Mouse (Mus musculus): ENCODE results near the gene Spag9. TPM values are rescaled to one million over a fixed set of nuclear protein-coding genes. Genes with fewer than 3 reads are reported as not detected.

Spag9 gene
- polyA plus RNA-seq, 1 experiment: 0.17 TPM

DNA sequence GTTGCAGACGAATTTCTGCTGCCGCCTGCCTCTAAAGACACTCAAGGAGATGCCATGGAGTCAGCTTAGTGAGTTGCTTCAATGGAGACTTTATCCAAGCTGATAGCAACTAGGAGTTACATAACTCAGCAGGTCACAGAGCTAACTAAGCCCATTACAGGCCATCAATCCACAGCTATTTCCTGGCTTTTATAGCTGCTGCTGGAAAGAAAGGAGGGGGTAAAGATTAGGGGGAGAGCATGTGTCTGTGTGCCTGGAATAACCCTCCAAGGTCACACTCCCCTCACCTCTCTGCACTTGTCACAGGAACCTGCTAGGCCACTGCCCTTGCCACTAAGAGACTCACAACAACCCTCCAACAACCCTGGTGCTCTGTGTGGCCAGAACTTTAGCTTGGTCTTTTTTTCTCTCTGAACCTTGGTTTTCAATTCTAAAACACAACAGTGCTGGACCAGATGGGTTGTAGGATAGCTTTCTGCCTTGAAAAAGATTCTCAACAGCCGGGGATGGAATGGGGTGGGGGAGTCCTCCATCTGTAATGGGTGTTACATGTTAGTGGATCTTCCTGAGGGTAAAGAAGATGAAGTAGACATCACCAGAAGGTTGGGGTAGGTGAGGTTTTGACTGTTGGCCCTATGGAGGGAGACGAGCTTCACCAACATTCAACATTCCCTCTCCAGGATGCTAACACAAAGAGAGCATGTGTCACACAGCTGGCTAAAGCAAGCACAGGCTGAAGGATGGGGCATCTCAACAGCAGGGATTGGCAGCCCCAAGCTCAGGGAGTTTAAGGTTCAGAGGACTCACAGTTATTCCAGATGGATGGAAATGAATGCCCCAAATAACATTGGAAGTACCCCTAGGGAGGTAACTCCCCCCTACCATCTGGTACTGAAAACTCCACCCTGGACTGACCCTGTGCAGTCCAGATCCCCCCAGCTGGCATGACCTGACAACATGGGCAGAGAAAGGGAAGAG, 134.5 kb downstream of the Spag9 start:
- TF ChIP-seq TAL1 (IDR thresholded peaks at IDR 0.05; ENCODE audit: low read length): no peak
- TF ChIP-seq GATA1 (IDR thresholded peaks at IDR 0.05; ENCODE audit: low read length): no peak
- H3K27me3 ChIP-seq (ENCODE audit: control insufficient read depth): no peaks in the 10 kb centered on the region
- peaks cover 7% of the 10 kb centered on the region for H3K4me1 ChIP-seq (ENCODE audit: control insufficient read depth)
- H3K36me3 ChIP-seq (ENCODE audit: control insufficient read depth): peaks cover 4% of the 10 kb centered on the region
- no peak overlapping the region for H3K4me3 ChIP-seq (replicated peaks)
- no peaks in the 10 kb centered on the region for H3K9me3 ChIP-seq (ENCODE audit: control insufficient read depth, low read length)

DNA sequence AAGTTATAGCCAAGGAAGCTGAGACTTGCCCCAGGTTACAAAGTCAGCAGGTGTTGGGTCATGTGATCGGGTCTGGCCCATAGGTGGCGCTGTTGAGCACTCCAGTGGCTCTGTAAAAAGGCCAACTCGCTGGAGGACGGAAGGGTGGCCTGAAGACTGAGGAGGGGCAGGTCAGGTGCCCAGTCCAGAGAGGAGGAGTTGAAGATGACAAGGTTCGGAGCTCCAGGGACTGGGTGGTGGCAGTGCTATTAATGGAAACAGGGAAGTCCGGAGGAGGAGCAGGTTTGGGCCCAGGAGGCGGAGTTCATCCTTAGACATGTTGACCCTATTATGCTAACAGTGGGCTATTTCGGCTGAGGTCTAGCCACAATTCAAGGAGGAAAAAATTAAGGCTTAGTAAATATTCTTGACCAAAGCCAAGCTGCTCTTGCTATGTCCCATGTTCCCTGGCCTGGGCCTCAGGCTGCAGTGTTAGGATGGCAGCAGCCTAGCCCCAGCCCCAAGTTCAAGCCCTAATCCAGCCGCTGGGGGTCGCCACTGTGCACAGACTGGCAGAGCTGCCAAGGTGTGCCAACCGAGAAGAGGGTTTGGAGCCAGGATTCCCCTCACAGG, 137.6 kb downstream of the Spag9 start:
- TF ChIP-seq TAL1 (IDR thresholded peaks at IDR 0.05; ENCODE audit: low read length) (no peak), GATA1 (IDR thresholded peaks at IDR 0.05; ENCODE audit: low read length) (no peak)
- no peak overlapping the region for H3K4me3 ChIP-seq (replicated peaks)

DNA sequence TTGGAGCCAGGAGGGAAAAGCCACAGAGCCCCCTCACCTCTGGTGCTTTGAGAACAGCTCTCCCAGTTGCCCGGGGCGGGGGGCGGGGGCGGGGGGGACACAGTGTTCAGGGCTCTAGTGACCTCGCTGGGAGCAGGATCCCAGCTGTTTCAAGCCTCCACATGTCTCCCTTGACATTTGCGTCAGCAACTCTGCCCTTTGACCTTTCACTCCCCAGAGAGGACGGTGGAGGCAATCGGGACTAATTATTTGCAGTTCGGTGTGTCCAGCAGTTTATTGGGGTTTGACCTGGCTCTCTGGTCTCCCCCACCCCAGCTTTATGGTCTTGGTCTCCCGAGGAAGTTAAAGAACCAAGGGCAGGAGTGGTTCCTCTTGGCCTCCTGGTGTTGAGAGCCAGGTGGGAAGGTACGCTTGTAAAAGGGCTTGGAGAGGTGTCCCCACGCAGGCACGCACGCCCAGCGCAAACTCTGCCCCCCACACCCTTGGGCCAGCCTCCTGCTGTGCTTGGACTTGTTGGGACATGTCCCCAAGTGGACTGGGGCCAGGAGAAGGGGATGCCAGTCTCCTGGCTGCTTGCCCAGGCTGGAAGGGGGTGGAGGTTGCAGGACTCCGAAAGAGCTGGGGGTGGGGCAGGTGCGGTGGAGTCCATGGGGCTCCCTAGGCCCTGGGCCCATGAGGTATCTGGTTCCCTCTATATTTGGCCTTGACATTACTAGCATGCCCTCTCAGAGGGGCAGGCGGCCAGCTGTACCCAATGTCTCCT, 138.4 kb downstream of the Spag9 start:
- peaks cover 7% of the 10 kb centered on the region for H3K4me1 ChIP-seq (ENCODE audit: control insufficient read depth)
- no peak overlapping the region for H3K4me3 ChIP-seq (replicated peaks)
- TF ChIP-seq GATA1 (IDR thresholded peaks at IDR 0.05; ENCODE audit: low read length): no peak
- no peak for TF ChIP-seq TAL1 (IDR thresholded peaks at IDR 0.05; ENCODE audit: low read length)
- no peaks in the 10 kb centered on the region for H3K36me3 ChIP-seq (ENCODE audit: control insufficient read depth)
- H3K27me3 ChIP-seq (ENCODE audit: control insufficient read depth): no peaks in the 10 kb centered on the region
- H3K9me3 ChIP-seq (ENCODE audit: control insufficient read depth, low read length): no peaks in the 10 kb centered on the region

More for the DNA sequence above, 137.6 kb downstream of the Spag9 start:
- no peaks in the 10 kb centered on the region for H3K36me3 ChIP-seq (ENCODE audit: control insufficient read depth)
- H3K27me3 ChIP-seq (ENCODE audit: control insufficient read depth): no peaks in the 10 kb centered on the region
- no peaks in the 10 kb centered on the region for H3K9me3 ChIP-seq (ENCODE audit: control insufficient read depth, low read length)
- H3K4me1 ChIP-seq (ENCODE audit: control insufficient read depth): peaks cover 7% of the 10 kb centered on the region

DNA sequence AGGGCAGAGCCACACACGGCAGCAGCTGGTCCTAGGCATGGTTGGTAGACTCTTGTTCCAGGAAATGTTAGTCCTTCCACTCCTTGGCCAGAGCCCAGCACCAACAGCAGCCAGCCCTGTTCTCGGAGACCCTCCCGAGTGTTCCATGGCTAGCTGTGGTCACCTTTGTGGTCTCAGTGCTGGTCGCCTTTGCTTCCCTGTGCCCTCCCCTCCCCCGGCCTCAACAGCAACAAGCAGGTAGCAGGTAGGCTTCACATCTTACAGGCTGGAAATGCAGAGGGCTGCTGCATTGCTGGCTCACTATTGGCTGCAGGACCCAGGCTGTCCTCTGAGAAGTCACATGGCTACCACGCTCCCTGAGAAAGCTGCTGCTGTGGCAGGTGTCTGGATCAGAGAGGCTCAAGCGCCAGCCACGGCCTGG, 139.7 kb downstream of the Spag9 start:
- Histone ChIP-seq H3K27me3 (ENCODE audit: control insufficient read depth) (no peaks in the 10 kb centered on the region), H3K9me3 (ENCODE audit: control insufficient read depth, low read length) (no peaks in the 10 kb centered on the region), H3K36me3 (ENCODE audit: control insufficient read depth) (no peaks in the 10 kb centered on the region), H3K4me3 (replicated peaks) (no peak overlapping the region), H3K4me1 (ENCODE audit: control insufficient read depth) (peaks cover 7% of the 10 kb centered on the region)
- TF ChIP-seq GATA1 (IDR thresholded peaks at IDR 0.05; ENCODE audit: low read length) (no peak), TAL1 (IDR thresholded peaks at IDR 0.05; ENCODE audit: low read length) (no peak)

DNA sequence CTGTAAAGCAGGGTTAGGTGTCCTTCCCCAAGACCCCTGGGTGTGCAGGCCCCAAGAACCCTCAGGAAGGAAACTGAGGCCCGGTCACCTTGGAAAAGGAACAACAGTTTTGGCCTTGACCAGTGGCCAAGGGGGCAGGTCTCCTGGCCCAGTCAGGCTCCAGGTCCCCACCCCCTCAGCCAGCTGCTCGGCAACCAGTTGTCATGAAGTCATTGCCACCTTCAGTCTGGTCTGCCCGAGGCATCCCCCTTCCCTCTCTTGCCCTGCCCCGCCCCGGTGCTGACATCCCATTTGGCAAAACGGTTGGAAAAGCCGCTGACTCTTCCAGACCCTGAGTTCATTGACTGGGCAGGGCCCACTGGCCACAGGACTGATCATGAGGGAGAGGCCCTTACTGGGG, 140.8 kb downstream of the Spag9 start:
- Histone ChIP-seq H3K4me3 (replicated peaks) (no peak overlapping the region), H3K27me3 (ENCODE audit: control insufficient read depth) (no peaks in the 10 kb centered on the region), H3K36me3 (ENCODE audit: control insufficient read depth) (no peaks in the 10 kb centered on the region), H3K9me3 (ENCODE audit: control insufficient read depth, low read length) (no peaks in the 10 kb centered on the region), H3K4me1 (ENCODE audit: control insufficient read depth) (peaks cover 7% of the 10 kb centered on the region)
- TF ChIP-seq GATA1 (IDR thresholded peaks at IDR 0.05; ENCODE audit: low read length): no peak
- TF ChIP-seq TAL1 (IDR thresholded peaks at IDR 0.05; ENCODE audit: low read length): no peak

DNA sequence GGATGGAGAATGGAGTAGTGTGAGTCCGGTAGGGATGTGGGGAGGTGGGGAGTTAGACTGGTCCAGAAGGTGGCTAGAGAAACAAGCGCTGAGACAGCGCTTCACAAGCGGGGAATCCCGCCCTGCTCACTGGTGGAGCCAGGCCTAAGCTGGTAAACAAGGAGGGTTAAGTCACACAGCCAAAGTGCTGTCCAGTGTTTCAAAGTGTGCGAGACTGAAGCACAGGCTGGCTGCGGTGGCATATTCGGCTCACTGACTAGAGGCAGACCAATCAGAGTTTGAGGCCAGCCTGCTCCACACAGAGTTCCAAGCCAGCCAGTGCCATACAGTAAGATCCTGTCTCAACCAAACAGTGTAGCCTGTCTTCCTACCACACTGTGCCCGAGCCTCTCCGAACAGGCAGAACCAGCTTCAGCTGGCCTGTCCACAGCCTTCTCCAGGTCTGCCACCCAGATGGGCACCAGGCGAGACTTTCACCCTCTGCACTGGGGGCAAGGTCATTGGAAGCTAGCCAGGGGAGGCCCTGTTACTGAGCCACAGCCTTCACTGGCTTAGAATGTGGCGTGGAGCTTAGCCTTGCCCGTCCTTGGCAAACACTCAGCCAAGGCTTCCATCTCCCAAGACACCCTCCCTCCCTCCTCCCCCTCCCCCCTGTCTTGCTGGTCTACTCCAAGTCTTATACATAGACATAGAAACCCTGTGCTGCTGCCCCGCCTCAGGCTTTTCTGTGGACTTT, 141.6 kb downstream of the Spag9 start:
- no peak overlapping the region for H3K4me3 ChIP-seq (replicated peaks)
- H3K27me3 ChIP-seq (ENCODE audit: control insufficient read depth): no peaks in the 10 kb centered on the region
- H3K9me3 ChIP-seq (ENCODE audit: control insufficient read depth, low read length): no peaks in the 10 kb centered on the region
- peaks cover 7% of the 10 kb centered on the region for H3K4me1 ChIP-seq (ENCODE audit: control insufficient read depth)
- TF ChIP-seq GATA1 (IDR thresholded peaks at IDR 0.05; ENCODE audit: low read length) (no peak), TAL1 (IDR thresholded peaks at IDR 0.05; ENCODE audit: low read length) (no peak)
- H3K36me3 ChIP-seq (ENCODE audit: control insufficient read depth): no peaks in the 10 kb centered on the region

DNA sequence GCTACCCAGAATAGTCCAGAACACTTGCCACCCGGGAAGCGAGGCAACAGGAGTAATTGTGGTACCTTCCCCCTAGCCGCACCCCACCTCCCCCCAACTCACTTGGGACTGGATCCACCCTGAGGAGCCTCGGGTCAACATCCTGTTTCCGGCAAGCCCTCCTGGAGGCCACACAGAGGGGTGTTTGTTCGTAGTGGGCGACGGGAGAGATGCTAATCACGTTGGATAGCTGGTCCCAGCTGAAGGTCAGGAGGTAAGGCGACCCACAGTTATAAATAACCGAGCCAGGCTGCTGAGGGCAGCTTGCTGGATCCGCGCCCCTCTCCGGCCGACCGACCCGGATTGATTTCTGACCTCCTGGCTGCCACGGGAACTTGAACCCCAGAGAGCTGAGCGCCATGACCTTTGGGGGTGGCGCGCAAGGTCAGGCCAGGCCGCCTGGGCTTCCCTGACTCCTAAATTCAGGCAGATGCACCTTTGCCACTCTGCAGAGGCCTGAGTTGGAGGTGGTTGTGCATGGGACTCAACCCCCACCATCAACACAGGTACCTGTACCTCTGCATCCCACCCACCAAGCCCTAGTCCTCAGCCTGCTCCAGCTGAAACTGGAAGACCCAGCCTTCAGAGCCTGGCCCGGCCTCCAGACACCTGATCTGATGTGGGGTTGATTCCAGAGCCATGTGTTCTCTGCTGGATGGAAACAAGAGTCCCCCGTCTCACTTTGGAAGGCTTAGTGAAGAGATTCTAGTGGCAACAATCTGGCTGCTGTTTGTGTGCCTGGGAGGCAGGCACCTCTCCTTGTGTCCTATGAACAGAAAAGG, 142.7 kb downstream of the Spag9 start:
- Histone ChIP-seq H3K27me3 (ENCODE audit: control insufficient read depth) (no peaks in the 10 kb centered on the region), H3K4me3 (replicated peaks) (no peak overlapping the region), H3K36me3 (ENCODE audit: control insufficient read depth) (no peaks in the 10 kb centered on the region), H3K9me3 (ENCODE audit: control insufficient read depth, low read length) (no peaks in the 10 kb centered on the region), H3K4me1 (ENCODE audit: control insufficient read depth) (peaks cover 2% of the 10 kb centered on the region)
- no peak for TF ChIP-seq GATA1 (IDR thresholded peaks at IDR 0.05; ENCODE audit: low read length)

GRCm38 (mm10) chr11:94139232-94139620, 143.3 kb downstream of the Spag9 start:
- Histone ChIP-seq H3K27me3 (ENCODE audit: control insufficient read depth) (no peaks in the 10 kb centered on the region), H3K4me3 (replicated peaks) (no peak overlapping the region), H3K36me3 (ENCODE audit: control insufficient read depth) (no peaks in the 10 kb centered on the region), H3K9me3 (ENCODE audit: control insufficient read depth, low read length) (no peaks in the 10 kb centered on the region), H3K4me1 (ENCODE audit: control insufficient read depth) (no peaks in the 10 kb centered on the region; the same call in 1 of the 2 replicates)
- TF ChIP-seq GATA1 (IDR thresholded peaks at IDR 0.05; ENCODE audit: low read length): no peak
- no peak for TF ChIP-seq TAL1 (IDR thresholded peaks at IDR 0.05; ENCODE audit: low read length)

All from erythroblast, embryonic 14.5 days (primary cell).